In the genomic region with DNA sequence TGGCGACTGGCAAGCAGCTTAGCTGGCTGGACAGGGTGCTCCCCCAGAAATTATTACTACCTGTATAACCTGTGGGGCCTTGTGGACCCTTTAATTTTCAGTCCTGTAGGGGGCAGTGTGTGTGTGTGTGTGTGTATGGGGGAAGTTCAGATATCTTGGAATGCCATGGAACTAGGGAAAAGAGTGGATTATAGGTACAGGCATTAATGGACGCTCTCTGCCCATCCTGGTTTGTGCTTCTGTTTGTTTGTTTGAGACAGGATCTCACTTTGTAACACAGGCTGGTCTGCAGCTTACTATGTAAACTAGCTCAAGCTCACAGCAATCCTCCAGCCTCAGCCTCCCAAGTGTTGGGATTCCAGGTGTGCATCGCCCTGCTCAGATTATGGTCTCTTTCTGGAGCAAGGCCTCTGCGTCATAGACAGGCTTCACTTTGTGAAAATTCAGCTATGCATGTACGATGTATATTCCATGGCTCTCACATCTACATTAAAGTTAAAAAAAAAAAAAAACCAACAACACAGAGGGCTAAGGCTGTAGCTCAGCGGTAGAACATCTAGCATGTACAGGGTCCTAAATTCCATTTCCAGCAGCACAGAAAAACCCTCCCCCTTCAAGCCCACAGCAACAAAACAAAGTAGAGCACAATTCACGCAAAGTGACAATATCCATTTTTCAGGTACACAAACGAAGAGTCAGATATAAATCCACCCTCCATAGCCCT, we compare ENCODE assay signal across 8 mouse cellular contexts. TPM values are rescaled to one million over a fixed set of nuclear protein-coding genes. Genes with fewer than 3 reads are reported as not detected.
A peak's percentile ranks its signal among the peaks of the same experiment; 100 is the strongest.
DNase-seq lines count a peak whose midpoint lies in the region; ATAC-seq and TF ChIP-seq lines count a peak whose summit lies in the region.

No protein-coding gene starts in this region.

- ATAC-seq in kidney, embryonic 16.5 days (ENCODE audit: low FRiP score, low TSS enrichment) = peak; percentile 46

- peak overlapping the region; percentile 51 for H3K4me3 ChIP-seq in heart, adult 2 months
- H3K4me3 ChIP-seq in kidney, embryonic 16.5 days (ENCODE audit: low read length) = peak overlapping the region; percentile 45

- intact Hi-C loops in heart, adult 2 months (cut with DNase I) = loop anchor here (1.0 to 5.0 kb wide), 3 partner anchors 50 to 231 kb away; a partner anchor contains a TSS

- peak overlapping the region; percentile 57 for H3K4me2 ChIP-seq in kidney, embryonic 16.5 days (replicated peaks; ENCODE audit: low read depth, low read length)

- peak overlapping the region; percentile 85 for H3K9ac ChIP-seq in heart, adult 2 months (ENCODE audit: low read depth, low read length)
- H3K9ac ChIP-seq in kidney, embryonic 16.5 days (replicated peaks; ENCODE audit: low read length) = peak overlapping the region; percentile 65

- H3K27ac ChIP-seq in heart, adult 2 months = peak overlapping the region; percentile 79
- H3K27ac ChIP-seq in kidney, embryonic 16.5 days (ENCODE audit: low read length) = peak overlapping the region; percentile 89

- H3K9me3 ChIP-seq in kidney, embryonic 16.5 days (ENCODE audit: low read length) = no peaks in the 10 kb centered on the region

- H3K27me3 ChIP-seq in heart, adult 2 months (ENCODE audit: control insufficient read depth, insufficient read depth, low read length) = no peaks in the 10 kb centered on the region
- peaks cover 6% of the 10 kb centered on the region; the same call in 1 of the 2 replicates for H3K27me3 ChIP-seq in kidney, embryonic 16.5 days (ENCODE audit: insufficient read depth, low read length)

- TF ChIP-seq EP300 in heart, adult 2 months (IDR thresholded peaks at IDR 0.05; ENCODE audit: insufficient read depth, low read depth, low read length) = no peak

- no peaks in the 10 kb centered on the region for H3K36me3 ChIP-seq in heart, adult 2 months (ENCODE audit: control insufficient read depth, insufficient read depth, low read length)
- no peaks in the 10 kb centered on the region for H3K36me3 ChIP-seq in kidney, embryonic 16.5 days (ENCODE audit: insufficient read depth, low read length)

- peak; percentile 51 to 70 for DNase-seq in adrenal gland, adult (ENCODE audit: inconsistent age in 2 of 2, low spot score in 1 of 2)
- no peak for DNase-seq in adrenal gland, postnatal 4 days (ENCODE audit: low spot score in 2 of 2)
- peak; percentile 74 for DNase-seq in ES-CJ7 (ENCODE audit: low read depth, low spot score)
- DNase-seq in cerebellum, postnatal 14 days = peak; percentile 57 to 77
- DNase-seq in heart, adult 2 months = peak in 1 of 2 experiments; percentile 38
- peak; percentile 55 for DNase-seq in lung, postnatal 36 days
- peak; percentile 13 for DNase-seq in telencephalon, adult 2 months (ENCODE audit: low read depth, low spot score)

- no peaks in the 10 kb centered on the region for H3K79me2 ChIP-seq in heart, adult 2 months (replicated peaks; ENCODE audit: control insufficient read depth, insufficient read depth, low read length)

- peak; percentile 61 for TF ChIP-seq CTCF in heart, adult 2 months (IDR thresholded peaks at IDR 0.05)

- no peak for TF ChIP-seq POLR2A in heart, adult 2 months (IDR thresholded peaks at IDR 0.05; ENCODE audit: insufficient read depth, low read depth, low read length)

- peaks cover 2% of the 10 kb centered on the region for H3K4me1 ChIP-seq in heart, adult 2 months (ENCODE audit: control insufficient read depth, insufficient read depth, low read length)
- no peaks in the 10 kb centered on the region for H3K4me1 ChIP-seq in kidney, embryonic 16.5 days (ENCODE audit: insufficient read depth, low read length)

- 18% methylated on average over 8 of the region's 8 CpGs for WGBS in heart, adult 2 months
- WGBS in kidney, embryonic 16.5 days = 26% methylated on average over 8 of the region's 8 CpGs

RNA-seq across cellular contexts. Expression of a gene that starts 50.7 kb away (rescaled TPM):
- total RNA-seq in adrenal gland, postnatal 4 days (2021) = 100 to 1,000 TPM; 262 to 355 TPM
- total RNA-seq in heart, adult 2 months (2021) = 100 to 1,000 TPM; 142 to 176 TPM
- 21.9 and 57.2 TPM in 2 replicates for polyA plus RNA-seq in heart, adult 2 months (2012; rRNA removed)
- polyA plus RNA-seq in kidney, embryonic 16.5 days (2015; fragmentation: Nextera tagmentation; extraction: Ambion mirVana) = 128 and 132 TPM in 2 replicates

Comparison
In these comparisons a context has a peak if more than half of its experiments do, and no peak if none do; other contexts are left out.
1. DNase-seq: peak in adrenal gland, adult (2 of 2), ES-CJ7 (single experiment), cerebellum, postnatal 14 days (2 of 2), lung, postnatal 36 days (single experiment) and telencephalon, adult 2 months (single experiment); none in adrenal gland, postnatal 4 days (0 of 2).